Mouse (Mus musculus) brain, embryonic 14.5 days (tissue): Measurements from ENCODE around the gene Btf3.

Source experiments
- CTCF ChIP-seq: fragments of 200-500 bp; IDR thresholded peaks from 2 replicates; pipeline ENCODE4 v1.5.1; 2012; ENCODE audit warnings: inconsistent platforms, mild to moderate bottlenecking, moderate library complexity, borderline replicate concordance; ENCODE audit not compliant: insufficient read depth, insufficient read length; ENCODE audit errors: extremely low read depth
- POLR2A ChIP-seq: fragments of 200-500 bp; IDR thresholded peaks from 2 replicates; pipeline ENCODE4 v1.6.1; 2012; ENCODE audit warnings: mild to moderate bottlenecking, inconsistent platforms, borderline replicate concordance; ENCODE audit not compliant: poor library complexity, insufficient read depth, insufficient read length, severe bottlenecking; ENCODE audit errors: extremely low read depth

DNA sequence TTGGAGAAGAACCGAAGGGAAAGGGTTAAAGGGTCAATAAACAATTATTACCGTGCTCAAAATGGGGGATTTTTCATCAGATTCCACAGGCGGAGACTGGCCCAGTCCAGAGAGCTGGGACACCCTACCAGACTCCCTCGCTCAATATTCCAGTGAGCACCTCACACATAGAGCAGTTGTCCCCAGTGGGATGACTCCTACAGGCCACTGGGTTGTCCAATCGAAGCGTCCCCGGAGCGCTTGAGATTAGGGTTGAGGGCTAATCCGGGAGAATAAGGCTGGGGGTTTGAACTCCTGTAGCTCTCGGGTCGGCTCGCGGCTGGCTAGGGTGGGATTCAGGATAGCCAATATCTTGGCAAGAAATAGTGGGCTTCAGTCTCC is 36.9 kb upstream of the Btf3 start:
- no peak for TF ChIP-seq CTCF
- no peak for TF ChIP-seq POLR2A
